Mouse (Mus musculus) Patski (cell line): ENCODE results near the gene Diras2. TPM values are rescaled to one million over a fixed set of nuclear protein-coding genes. Genes with fewer than 3 reads are reported as not detected.
A peak's percentile ranks its signal among the peaks of the same experiment; 100 is the strongest.

Source experiments
- ATAC-seq: fragments of 100-300 bp; one replicate; pipeline ENCODE4 v1.8.0; 2021
- CTCF ChIA-PET: fragments of 350-600 bp; sonication (Branson Sonifier 250); formaldehyde crosslinking; loops from one replicate; lab custom pipeline; 2022; ENCODE audit warnings: inconsistent platforms; lab: Charles Lee
- POLR2A ChIA-PET: fragments of 350-600 bp; sonication (Branson Sonifier 250); formaldehyde crosslinking; loops from one replicate; lab custom pipeline; 2022; ENCODE audit warnings: antibody characterized with exemption, inconsistent platforms; lab: Charles Lee
- DNase-seq: peaks from one replicate; pipeline ENCODE4 v3.0.0-alpha.2; 2011; ENCODE audit warnings: low read depth, low spot score
- H3K27me3 ChIP-seq: fragments of 371-371 bp; one replicate; pipeline ENCODE4 v1.5.1; 2021
- CTCF ChIP-seq: fragments of 100-300 bp; IDR thresholded peaks from one replicate; pipeline ENCODE4 v1.5.1; 2021
- in situ Hi-C: fragments of 300-500 bp; cut with MboI; formaldehyde crosslinking; loops from 3 replicates; pipeline ENCODE4 v1.11.1; 2018; ENCODE audit warnings: low pct_unique_long_range_greater_than_20kb, mixed read lengths
- polyA plus RNA-seq: library from polyadenylated mRNA; unstranded; gene quantifications from one replicate; pipeline ENCODE4 v1.2.3, GENCODE M21; 2021

The Diras2 gene
- polyA plus RNA-seq, 1 experiment from 2014 or later = not detected

- CTCF ChIA-PET = interaction anchor here (0.6 to 1.0 kb wide), 2 partner anchors 56 to 718 kb away, joined by 3 read pairs; no protein-coding TSS in a partner anchor
- DNase-seq = no peak
- TF ChIP-seq CTCF = no peak
These were observed 20.2 kb upstream of the Diras2 start for GRCm38 (mm10) chr13:52551275-52551674.

GRCm38 (mm10) chr13:52550690-52551193, 19.7 kb upstream of the Diras2 start:
- no peak for ATAC-seq
- in situ Hi-C loops = no loop called here
- TF ChIP-seq CTCF = no peak
- POLR2A ChIA-PET = interaction anchor here (0.6 kb wide), 1 partner anchor 346 kb away, joined by 3 read pairs; no protein-coding TSS in a partner anchor
- no peak for DNase-seq
- no peaks in the 10 kb centered on the region for H3K27me3 ChIP-seq
- CTCF ChIA-PET = interaction anchor here (0.6 kb wide), 1 partner anchor 717 kb away, joined by 3 read pairs; no protein-coding TSS in a partner anchor

More at GRCm38 (mm10) chr13:52551275-52551674, 20.2 kb upstream of the Diras2 start:
- H3K27me3 ChIP-seq = no peaks in the 10 kb centered on the region
- in situ Hi-C loops = no loop called here
- no peak for ATAC-seq
- POLR2A ChIA-PET = no interaction called here

- no peak for ATAC-seq
- no peak for TF ChIP-seq CTCF
- in situ Hi-C loops = loop anchor here (25.0 kb wide), 1 partner anchor 709 kb away; the partner anchor contains the start of gene Gadd45g
- ChIA-PET POLR2A (no interaction called here), CTCF (no interaction called here)
- DNase-seq = no peak
- no peaks in the 10 kb centered on the region for H3K27me3 ChIP-seq
These were observed 15.2 kb upstream of the Diras2 start for GRCm38 (mm10) chr13:52546288-52546687.

DNA sequence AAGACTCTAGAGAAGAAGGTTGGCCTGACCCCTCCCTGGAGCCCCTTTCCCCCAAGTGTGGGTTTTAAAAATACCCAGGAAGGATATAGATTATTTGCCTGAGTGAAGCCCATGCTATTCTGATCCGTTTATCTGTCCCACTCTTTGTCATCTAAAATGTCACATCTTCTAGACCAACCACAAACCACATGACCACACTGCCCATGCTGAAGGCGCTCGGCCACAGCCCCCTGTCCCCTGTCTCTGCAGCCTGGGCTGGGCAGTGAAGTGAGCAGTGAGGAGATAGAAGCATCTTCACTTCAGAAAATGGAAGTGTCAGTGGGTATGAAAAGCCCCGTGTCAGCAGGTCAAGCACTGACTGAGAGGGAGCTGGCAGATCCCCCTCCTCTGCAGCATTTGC, 11.6 kb upstream of the Diras2 start:
- in situ Hi-C loops = loop anchor here (25.0 kb wide), 1 partner anchor 705 kb away; the partner anchor contains the start of gene Gadd45g
- H3K27me3 ChIP-seq = no peaks in the 10 kb centered on the region
- ChIA-PET CTCF (no interaction called here), POLR2A (no interaction called here)
- TF ChIP-seq CTCF = no peak
- DNase-seq (no peak), ATAC-seq (no peak)

- TF ChIP-seq CTCF = no peak
- POLR2A ChIA-PET = interaction anchor here (0.7 kb wide), 1 partner anchor 12 kb away, joined by 4 read pairs; no protein-coding TSS in a partner anchor
- in situ Hi-C loops = loop anchor here (25.0 kb wide), 1 partner anchor 705 kb away; the partner anchor contains the start of gene Gadd45g
- CTCF ChIA-PET = interaction anchor here (1.1 kb wide), 1 partner anchor 288 kb away, joined by 5 read pairs; no protein-coding TSS in a partner anchor
- ATAC-seq (no peak), DNase-seq (no peak)
- H3K27me3 ChIP-seq = no peaks in the 10 kb centered on the region
These were observed 11.0 kb upstream of the Diras2 start for GRCm38 (mm10) chr13:52542036-52542526.

DNA sequence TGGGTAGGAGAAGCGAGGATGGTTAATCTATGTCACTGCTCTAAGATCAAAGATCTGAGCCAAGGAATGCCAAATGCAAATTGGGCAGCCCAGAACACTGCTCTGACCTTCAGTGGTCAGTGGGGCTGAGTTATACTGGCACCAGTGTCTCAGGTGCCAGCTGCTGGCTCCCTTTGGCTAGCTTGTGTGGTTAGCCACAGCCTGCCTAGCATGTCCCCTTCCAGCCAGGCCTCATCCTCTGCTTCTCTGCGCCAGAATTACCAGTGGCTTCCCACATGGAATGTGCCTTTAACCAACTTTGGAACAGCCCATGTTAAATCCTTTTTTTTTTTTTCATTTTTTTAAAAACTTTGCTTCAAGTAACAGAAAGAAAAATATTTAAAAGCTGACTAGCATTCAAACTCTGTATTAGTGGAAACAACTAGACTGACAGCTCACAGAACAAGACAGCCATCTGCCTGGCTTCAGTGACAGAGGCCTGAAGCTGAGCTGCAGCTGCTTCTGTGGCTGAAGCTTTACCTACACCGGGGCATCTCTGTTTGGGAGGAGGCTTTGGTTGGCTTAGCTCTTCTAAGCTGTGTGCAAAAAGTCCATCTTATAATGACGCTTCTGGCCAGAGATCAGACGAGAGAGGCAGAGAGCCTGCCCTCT, 10.4 kb upstream of the Diras2 start:
- DNase-seq (no peak), ATAC-seq (peak; percentile 76)
- in situ Hi-C loops = loop anchor here (25.0 kb wide), 1 partner anchor 704 kb away; the partner anchor contains the start of gene Gadd45g
- POLR2A ChIA-PET = interaction anchor here (0.7 kb wide), 1 partner anchor 13 kb away, joined by 4 read pairs; no protein-coding TSS in a partner anchor
- no peaks in the 10 kb centered on the region for H3K27me3 ChIP-seq
- no peak for TF ChIP-seq CTCF
- CTCF ChIA-PET = interaction anchor here (1.1 kb wide), 1 partner anchor 288 kb away, joined by 5 read pairs; no protein-coding TSS in a partner anchor

- in situ Hi-C loops = loop anchor here (5.0 to 25.0 kb wide), 3 partner anchors 88 to 702 kb away; partner anchors contain the start of gene Gadd45g
- ATAC-seq = no peak
- POLR2A ChIA-PET = no interaction called here
- no peaks in the 10 kb centered on the region for H3K27me3 ChIP-seq
- TF ChIP-seq CTCF = no peak
- no peak for DNase-seq
- CTCF ChIA-PET = interaction anchor here (1.6 to 1.9 kb wide), 2 partner anchors 9 to 286 kb away, joined by 4 to 8 read pairs; partner anchors contain the start of gene Diras2
These were observed 8.4 kb upstream of the Diras2 start for GRCm38 (mm10) chr13:52539461-52539860.

GRCm38 (mm10) chr13:52538588-52539116, 7.6 kb upstream of the Diras2 start:
- in situ Hi-C loops = loop anchor here (5.0 to 25.0 kb wide), 3 partner anchors 89 to 701 kb away; partner anchors contain the start of gene Gadd45g
- no peak for TF ChIP-seq CTCF
- no peak for ATAC-seq
- no peak for DNase-seq
- CTCF ChIA-PET = interaction anchor here (1.6 to 1.9 kb wide), 2 partner anchors 8 to 285 kb away, joined by 4 to 8 read pairs; partner anchors contain the start of gene Diras2
- POLR2A ChIA-PET = no interaction called here
- H3K27me3 ChIP-seq = no peaks in the 10 kb centered on the region

GRCm38 (mm10) chr13:52537754-52538587, 6.9 kb upstream of the Diras2 start:
- ChIA-PET CTCF (interaction anchor here (1.9 kb wide), 1 partner anchor 284 kb away, joined by 8 read pairs; no protein-coding TSS in a partner anchor), POLR2A (no interaction called here)
- DNase-seq (no peak), ATAC-seq (no peak)
- TF ChIP-seq CTCF = no peak
- in situ Hi-C loops = loop anchor here (5.0 to 25.0 kb wide), 3 partner anchors 89 to 701 kb away; partner anchors contain the start of gene Gadd45g
- H3K27me3 ChIP-seq = no peaks in the 10 kb centered on the region
